Mouse (Mus musculus) retina, adult 2 months (tissue): ENCODE measurements around the gene Art3.
A peak's percentile ranks its signal among the peaks of the same experiment; 100 is the strongest.

Source experiments
- DNase-seq: peaks from one replicate; pipeline ENCODE4 v3.0.0-alpha.2; 2012; ENCODE audit warnings: low read depth, low spot score

The Art3 gene

GRCm38 (mm10) chr5:92413271-92413981 is 81.8 kb downstream of the Art3 start:
- no peak for DNase-seq

GRCm38 (mm10) chr5:92413982-92414375 is 82.4 kb downstream of the Art3 start:
- no peak for DNase-seq

GRCm38 (mm10) chr5:92424126-92424525 is 92.5 kb downstream of the Art3 start:
- DNase-seq: no peak

GRCm38 (mm10) chr5:92430723-92431122 is 99.1 kb downstream of the Art3 start:
- no peak for DNase-seq

GRCm38 (mm10) chr5:92431611-92432010 is 100.0 kb downstream of the Art3 start:
- no peak for DNase-seq

GRCm38 (mm10) chr5:92434070-92434469 is 102.4 kb downstream of the Art3 start:
- no peak for DNase-seq

GRCm38 (mm10) chr5:92434571-92434985 is 103.0 kb downstream of the Art3 start:
- no peak for DNase-seq

- peak; percentile 91 for DNase-seq
Observed at GRCm38 (mm10) chr5:92435025-92435584, 103.5 kb downstream of the Art3 start, which contains the start of gene Nup54. TSS of gene Nup54 (minus strand) at chr5:92435219.

GRCm38 (mm10) chr5:92438540-92438939 is 106.9 kb downstream of the Art3 start:
- no peak for DNase-seq

GRCm38 (mm10) chr5:92441494-92441893 is 109.9 kb downstream of the Art3 start:
- DNase-seq: no peak

- no peak for DNase-seq
Observed at GRCm38 (mm10) chr5:92442914-92443313, 111.3 kb downstream of the Art3 start.

- DNase-seq: no peak
Observed at GRCm38 (mm10) chr5:92445016-92445415, 113.4 kb downstream of the Art3 start.

- DNase-seq: no peak
Observed at GRCm38 (mm10) chr5:92446736-92447135, 115.1 kb downstream of the Art3 start.

- DNase-seq: no peak
Observed at GRCm38 (mm10) chr5:92452876-92453275, 121.2 kb downstream of the Art3 start.

- DNase-seq: no peak
Observed at GRCm38 (mm10) chr5:92457410-92457809, 125.8 kb downstream of the Art3 start.

- no peak for DNase-seq
Observed at GRCm38 (mm10) chr5:92458726-92459125, 127.1 kb downstream of the Art3 start.

GRCm38 (mm10) chr5:92461321-92461720 is 129.7 kb downstream of the Art3 start:
- peak; percentile 44 for DNase-seq
